Mouse (Mus musculus) MEL (cell line): Measurements from ENCODE around the gene Pde7b.

Experiments used
- CTCF ChIP-seq, 3 experiments: IDR thresholded peaks in 2 of 3; conservative IDR thresholded peaks in 1 of 3; 2 replicates each; pipeline ENCODE4 v1.5.1; 2011 to 2012; ENCODE audit warnings: low read length in 3 of 3, low read depth in 2 of 3, mild to moderate bottlenecking in 2 of 3, improper control_type of control experiment in 1 of 3, inconsistent platforms in 1 of 3, mixed read lengths in 1 of 3, moderate library complexity in 1 of 3; ENCODE audit not compliant: control insufficient read depth in 1 of 3, insufficient read depth in 1 of 3, poor library complexity in 1 of 3, severe bottlenecking in 1 of 3
- E2F4 ChIP-seq: IDR thresholded peaks from 2 replicates; pipeline ENCODE4 v1.6.1; 2011; ENCODE audit warnings: low read depth, low read length, improper control_type of control experiment, borderline replicate concordance
- EP300 ChIP-seq, 2 experiments: IDR thresholded peaks; 2 replicates each; pipeline ENCODE4 v1.6.1; 2011; ENCODE audit warnings: improper control_type of control experiment in 2 of 2, low read length in 2 of 2, low read depth in 1 of 2, mild to moderate bottlenecking in 1 of 2
- GABPA ChIP-seq: IDR thresholded peaks from 2 replicates; pipeline ENCODE4 v1.6.1; 2012; ENCODE audit warnings: low read depth, mild to moderate bottlenecking, inconsistent platforms, low read length, improper control_type of control experiment, moderate library complexity
- KAT2A ChIP-seq: conservative IDR thresholded peaks from 2 replicates; pipeline ENCODE4 v1.6.1; 2012; ENCODE audit warnings: low read depth, low read length, improper control_type of control experiment, inconsistent platforms
- MAFK ChIP-seq: IDR thresholded peaks from 2 replicates; pipeline ENCODE4 v1.6.1; 2011; ENCODE audit warnings: low read depth, mild to moderate bottlenecking, low read length, improper control_type of control experiment, borderline replicate concordance
- MAX ChIP-seq: IDR thresholded peaks from 2 replicates; pipeline ENCODE4 v1.6.1; 2011; ENCODE audit warnings: low read length, improper control_type of control experiment
- MAZ ChIP-seq: IDR thresholded peaks from 2 replicates; pipeline ENCODE4 v1.6.1; 2012; ENCODE audit warnings: low read depth, mild to moderate bottlenecking, inconsistent platforms, low read length, improper control_type of control experiment
- POLR2A ChIP-seq, 2 experiments: IDR thresholded peaks; 2 replicates each; pipeline ENCODE4 v1.6.1; 2011 to 2012; ENCODE audit warnings: low read length in 2 of 2, mild to moderate bottlenecking in 2 of 2, control low read depth in 1 of 2, improper control_type of control experiment in 1 of 2, low read depth in 1 of 2, moderate library complexity in 1 of 2; ENCODE audit not compliant: control insufficient read depth in 1 of 2, insufficient read depth in 1 of 2, poor library complexity in 1 of 2
- POLR2AphosphoS5 ChIP-seq: IDR thresholded peaks from 2 replicates; pipeline ENCODE4 v1.6.1; 2012; ENCODE audit warnings: low read depth, borderline replicate concordance, mild to moderate bottlenecking, inconsistent platforms, low read length, moderate library complexity, mixed read lengths
- TBP ChIP-seq: IDR thresholded peaks from 2 replicates; pipeline ENCODE4 v1.8.0; 2011; ENCODE audit warnings: low read depth, low read length, improper control_type of control experiment
- ZNF384 ChIP-seq: IDR thresholded peaks from 2 replicates; pipeline ENCODE4 v1.6.1; 2012; ENCODE audit warnings: low read depth, mild to moderate bottlenecking, inconsistent platforms, low read length, improper control_type of control experiment

DNA sequence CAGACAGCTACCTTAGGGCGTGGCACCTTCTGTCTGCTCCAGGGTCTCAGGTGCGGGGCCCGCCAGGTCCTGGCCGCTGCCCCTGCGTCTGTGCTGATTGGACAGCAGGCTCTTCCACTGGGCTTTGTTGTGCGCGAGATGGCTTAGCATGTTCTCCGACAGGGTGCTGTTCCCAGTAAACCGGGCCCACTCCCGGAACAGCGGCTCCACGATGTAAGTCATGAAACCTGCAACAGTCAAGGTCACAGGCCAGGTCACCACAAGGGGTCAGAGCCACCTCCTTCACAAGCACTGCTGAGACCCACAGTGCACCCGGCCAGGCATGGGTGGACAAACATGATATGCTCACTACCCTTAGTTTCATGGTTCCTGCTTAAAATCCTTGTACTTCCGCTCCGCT lies 324.5 kb downstream of the Pde7b start:
- TF ChIP-seq CTCF (IDR thresholded peaks at IDR 0.05 in 2 of 3, conservative IDR thresholded peaks at IDR 0.05 in 1 of 3; ENCODE audit: control insufficient read depth in 1 of 3, insufficient read depth in 1 of 3, low read depth in 2 of 3, low read length in 3 of 3, poor library complexity in 1 of 3, severe bottlenecking in 1 of 3): no peak
- no peak for TF ChIP-seq TBP
- TF ChIP-seq ZNF384: no peak
- no peak for TF ChIP-seq POLR2A (IDR thresholded peaks at IDR 0.05; ENCODE audit: control insufficient read depth in 1 of 2, insufficient read depth in 1 of 2, low read depth in 1 of 2, low read length in 2 of 2, poor library complexity in 1 of 2)
- TF ChIP-seq MAX: no peak
- no peak for TF ChIP-seq MAFK
- TF ChIP-seq KAT2A: no peak
- no peak for TF ChIP-seq GABPA
- no peak for TF ChIP-seq EP300 (IDR thresholded peaks at IDR 0.05; ENCODE audit: low read depth in 1 of 2, low read length in 2 of 2)
- TF ChIP-seq MAZ: no peak
- TF ChIP-seq E2F4: no peak
- no peak for TF ChIP-seq POLR2AphosphoS5
